In genomic region chr5:101700607-101701006, GRCm38 (mm10) we compare ENCODE assay signal across 9 mouse cellular contexts. TPM values are rescaled to one million over a fixed set of nuclear protein-coding genes. Genes with fewer than 3 reads are reported as not detected.
DNase-seq lines count a peak whose midpoint lies in the region; ATAC-seq lines count a peak whose summit lies in the region.
"Had no signal": no experiment of that assay in that cellular context is flagged by ENCODE, and none has a peak within 500 bp of the region (broad histone marks: within the 10 kb centered on the region; RNA-seq: fewer than 3 reads in every experiment).

No protein-coding gene starts in this region.

- DNase-seq in heart, adult 18-20 months = peak; percentile 4 to 51
- DNase-seq in heart, embryonic 10.5 days (ENCODE audit: low spot score) = no peak
- DNase-seq in neural tube, embryonic 11.5 days (ENCODE audit: low spot score) = peak; percentile 46
- peak; percentile 59 to 81 for DNase-seq in cerebellum, postnatal 10 days
- peak; percentile 26 to 56 for DNase-seq in left cerebral cortex, postnatal 25 days (ENCODE audit: low spot score in 2 of 2)
- no peak for DNase-seq in spleen, postnatal 4 days (ENCODE audit: low spot score in 2 of 2)
- no peak for DNase-seq in kidney, postnatal 4 days

- peaks cover 4% of the 10 kb centered on the region; the same call in 1 of the 2 replicates for H3K4me1 ChIP-seq in heart, embryonic 10.5 days
- H3K4me1 ChIP-seq in neural tube, embryonic 11.5 days (ENCODE audit: control insufficient read depth, insufficient read depth, low read length) = no peaks in the 10 kb centered on the region
- H3K4me1 ChIP-seq in neural tube, embryonic 15.5 days = no peaks in the 10 kb centered on the region

- H3K36me3 ChIP-seq in heart, embryonic 10.5 days = no peaks in the 10 kb centered on the region
- H3K36me3 ChIP-seq in neural tube, embryonic 11.5 days (ENCODE audit: control insufficient read depth, insufficient read depth, low read length) = no peaks in the 10 kb centered on the region
- no peaks in the 10 kb centered on the region for H3K36me3 ChIP-seq in neural tube, embryonic 15.5 days

- H3K9me3 ChIP-seq in heart, embryonic 10.5 days = no peaks in the 10 kb centered on the region
- no peaks in the 10 kb centered on the region for H3K9me3 ChIP-seq in neural tube, embryonic 11.5 days (ENCODE audit: control insufficient read depth, low read length)
- H3K9me3 ChIP-seq in neural tube, embryonic 15.5 days (replicated peaks) = no peaks in the 10 kb centered on the region

- no peak overlapping the region for H3K27ac ChIP-seq in heart, embryonic 10.5 days
- H3K27ac ChIP-seq in neural tube, embryonic 11.5 days (ENCODE audit: low read depth, low read length) = no peak overlapping the region
- no peak overlapping the region for H3K27ac ChIP-seq in neural tube, embryonic 15.5 days (replicated peaks)

- H3K27me3 ChIP-seq in heart, embryonic 10.5 days (ENCODE audit: insufficient read depth, poor library complexity, severe bottlenecking) = no peaks in the 10 kb centered on the region; the same call in 1 of the 2 replicates
- H3K27me3 ChIP-seq in neural tube, embryonic 11.5 days (ENCODE audit: control insufficient read depth, insufficient read depth, low read length) = no peaks in the 10 kb centered on the region
- H3K27me3 ChIP-seq in neural tube, embryonic 15.5 days (replicated peaks) = 0 out of 2 replicates have a peak, but pooled peaks cover 3% of the 10 kb centered on the region

- intact Hi-C loops in left cerebral cortex, postnatal 25 days (cut with DNase I) = no loop called here

- H3K9ac ChIP-seq in neural tube, embryonic 11.5 days (ENCODE audit: low read length) = no peak overlapping the region
- no peak overlapping the region for H3K9ac ChIP-seq in neural tube, embryonic 15.5 days (replicated peaks)

- WGBS in heart, embryonic 10.5 days = 10% methylated on average over 3 of the region's 3 CpGs
- WGBS in neural tube, embryonic 11.5 days = 10% methylated on average over 3 of the region's 3 CpGs
- 4% methylated on average over 3 of the region's 3 CpGs for WGBS in neural tube, embryonic 15.5 days

- no peak overlapping the region for H3K4me2 ChIP-seq in neural tube, embryonic 11.5 days (ENCODE audit: low read depth)
- H3K4me2 ChIP-seq in neural tube, embryonic 15.5 days = no peak overlapping the region

- ATAC-seq in neural tube, embryonic 11.5 days (ENCODE audit: insufficient read depth, low FRiP score, low TSS enrichment) = no peak
- no peak for ATAC-seq in neural tube, embryonic 15.5 days (ENCODE audit: low FRiP score)

- H3K4me3 ChIP-seq in heart, embryonic 10.5 days = no peak overlapping the region
- no peak overlapping the region for H3K4me3 ChIP-seq in neural tube, embryonic 11.5 days (ENCODE audit: low read depth, low read length)
- H3K4me3 ChIP-seq in neural tube, embryonic 15.5 days (replicated peaks) = no peak overlapping the region

RNA-seq across cellular contexts. Expression of gene Nkx6-1, which starts 35.8 kb away (rescaled TPM):
- under 1 TPM in 1 of 2 experiments, not detected in 1; 0.10 TPM for total RNA-seq in heart, adult 18-20 months (2021)
- 0.11 and 0.87 TPM in 2 replicates for polyA plus RNA-seq in heart, embryonic 10.5 days (2016; fragmentation: Nextera tagmentation; extraction: Ambion mirVana)
- polyA plus RNA-seq in neural tube, embryonic 11.5 days (2014; fragmentation: Nextera tagmentation; extraction: Ambion mirVana) = 7.4 and 7.5 TPM in 2 replicates
- polyA plus RNA-seq in neural tube, embryonic 15.5 days (2015; fragmentation: Nextera tagmentation; extraction: Ambion mirVana) = 5.3 and 6.7 TPM in 2 replicates
- total RNA-seq in left cerebral cortex, postnatal 25 days (2021) = under 1 TPM; 0.21 TPM
- total RNA-seq: adrenal gland, adult 18-20 months had no signal

Comparison
In these comparisons a context has a peak if more than half of its experiments do, and no peak if none do; other contexts are left out.
1. DNase-seq: peak in heart, adult 18-20 months (2 of 2), neural tube, embryonic 11.5 days (single experiment), cerebellum, postnatal 10 days (2 of 2) and left cerebral cortex, postnatal 25 days (2 of 2); none in heart, embryonic 10.5 days (single experiment), spleen, postnatal 4 days (0 of 2) and kidney, postnatal 4 days (0 of 2).